ENCODE assay signal across 18 mouse cellular contexts in genomic region chr7:139221072-139221471, GRCm38 (mm10). TPM values are rescaled to one million over a fixed set of nuclear protein-coding genes. Genes with fewer than 3 reads are reported as not detected.
DNase-seq lines count a peak whose midpoint lies in the region; ATAC-seq and TF ChIP-seq lines count a peak whose summit lies in the region.
"Had no signal": no experiment of that assay in that cellular context is flagged by ENCODE, and none has a peak within 500 bp of the region (broad histone marks: within the 10 kb centered on the region; RNA-seq: fewer than 3 reads in every experiment).

No protein-coding gene starts in this region.

- no peak for TF ChIP-seq CTCF in bone marrow macrophage, adult 2 months (IDR thresholded peaks at IDR 0.05; ENCODE audit: low read depth, low read length)
- no peak for TF ChIP-seq CTCF in lung, postnatal 0 days (IDR thresholded peaks at IDR 0.05)

- no peak overlapping the region for H3K9ac ChIP-seq in liver, embryonic 11.5 days (ENCODE audit: low read depth, low read length)
- no peak overlapping the region for H3K9ac ChIP-seq in liver, embryonic 12.5 days
- H3K9ac ChIP-seq in lung, postnatal 0 days (replicated peaks; ENCODE audit: low read depth) = no peak overlapping the region
- H3K9ac ChIP-seq: embryonic facial prominence, embryonic 15.5 days; hindbrain, embryonic 13.5 days had no signal

- peak; percentile 88 for ATAC-seq in frontal cortex, adult (ENCODE audit: low TSS enrichment)
- no peak for ATAC-seq in liver, embryonic 11.5 days (replicated peaks; ENCODE audit: low FRiP score)
- ATAC-seq in liver, embryonic 12.5 days = no peak
- ATAC-seq in lung, postnatal 0 days = no peak
- ATAC-seq: forebrain, embryonic 14.5 days; hindbrain, postnatal 0 days had no signal

- H3K79me2 ChIP-seq in myocyte (ENCODE audit: control insufficient read depth, insufficient read depth) = no peaks in the 10 kb centered on the region

- TF ChIP-seq POLR2A in bone marrow macrophage, adult 2 months (IDR thresholded peaks at IDR 0.05; ENCODE audit: borderline replicate concordance, low read depth, low read length) = no peak
- TF ChIP-seq POLR2A in myocyte (IDR thresholded peaks at IDR 0.05; ENCODE audit: insufficient read length, low read depth) = no peak

- H3K4me2 ChIP-seq in liver, embryonic 11.5 days = no peak overlapping the region
- no peak overlapping the region for H3K4me2 ChIP-seq in liver, embryonic 12.5 days
- peak overlapping the region; percentile 18 for H3K4me2 ChIP-seq in myocyte (ENCODE audit: low read depth)
- H3K4me2 ChIP-seq in lung, postnatal 0 days (replicated peaks; ENCODE audit: low read depth, low read length) = no peak overlapping the region
- H3K4me2 ChIP-seq: embryonic facial prominence, embryonic 15.5 days; hindbrain, embryonic 13.5 days had no signal

- H3K4me1 ChIP-seq in liver, embryonic 11.5 days (replicated peaks; ENCODE audit: control insufficient read depth, insufficient read depth, low read length) = no peaks in the 10 kb centered on the region
- H3K4me1 ChIP-seq in liver, embryonic 12.5 days = no peaks in the 10 kb centered on the region; the same call in 1 of the 2 replicates
- peaks cover 76% of the 10 kb centered on the region for H3K4me1 ChIP-seq in bone marrow macrophage, adult 2 months (ENCODE audit: control insufficient read depth, insufficient read depth, low read length)
- peaks cover 3% of the 10 kb centered on the region; the same call in 1 of the 2 replicates for H3K4me1 ChIP-seq in lung, postnatal 0 days (ENCODE audit: insufficient read depth, low read depth, low read length)
- H3K4me1 ChIP-seq: hindbrain, embryonic 13.5 days had no signal

- H3K4me3 ChIP-seq in liver, embryonic 11.5 days (ENCODE audit: low read depth, low read length) = no peak overlapping the region
- no peak overlapping the region for H3K4me3 ChIP-seq in liver, embryonic 12.5 days
- H3K4me3 ChIP-seq in bone marrow macrophage, adult 2 months (ENCODE audit: insufficient read depth, low read length) = no peak overlapping the region
- H3K4me3 ChIP-seq in myocyte = no peak overlapping the region
- H3K4me3 ChIP-seq in lung, postnatal 0 days (ENCODE audit: low read depth, low read length) = no peak overlapping the region
- H3K4me3 ChIP-seq: embryonic facial prominence, embryonic 15.5 days; erythroblast, embryonic 14.5 days; forebrain, embryonic 10.5 days; hindbrain, embryonic 13.5 days had no signal

- no peak overlapping the region for H3K27ac ChIP-seq in liver, embryonic 11.5 days (ENCODE audit: low read depth, low read length)
- H3K27ac ChIP-seq in liver, embryonic 12.5 days = no peak overlapping the region
- peak overlapping the region; percentile 76 for H3K27ac ChIP-seq in bone marrow macrophage, adult 2 months (ENCODE audit: insufficient read depth, low read depth, low read length)
- H3K27ac ChIP-seq in lung, postnatal 0 days (ENCODE audit: low read length) = no peak overlapping the region
- H3K27ac ChIP-seq: embryonic facial prominence, embryonic 15.5 days; forebrain, embryonic 10.5 days; hindbrain, embryonic 13.5 days; hindbrain, postnatal 0 days had no signal

- WGBS in liver, embryonic 11.5 days = 68% methylated on average over 5 of the region's 5 CpGs
- 62% methylated on average over 5 of the region's 5 CpGs for whole genome bisulfite sequencing in liver, embryonic 12.5 days (ENCODE audit: insufficient replicate concordance)
- WGBS in lung, postnatal 0 days = 61% methylated on average over 5 of the region's 5 CpGs

- H3K27me3 ChIP-seq in liver, embryonic 11.5 days (replicated peaks; ENCODE audit: control insufficient read depth, insufficient read depth, low read length) = no peaks in the 10 kb centered on the region
- H3K27me3 ChIP-seq in liver, embryonic 12.5 days (replicated peaks) = no peaks in the 10 kb centered on the region
- H3K27me3 ChIP-seq in myocyte (ENCODE audit: control insufficient read depth, insufficient read depth, insufficient read length) = no peaks in the 10 kb centered on the region
- no peaks in the 10 kb centered on the region for H3K27me3 ChIP-seq in lung, postnatal 0 days (replicated peaks; ENCODE audit: insufficient read depth, low read length)
- H3K27me3 ChIP-seq: embryonic facial prominence, embryonic 15.5 days; hindbrain, embryonic 13.5 days had no signal

- no peak for DNase-seq in frontal cortex, postnatal 14 days (ENCODE audit: low spot score in 2 of 2)
- DNase-seq in liver, embryonic 11.5 days (ENCODE audit: low spot score) = peak; percentile 27
- no peak for DNase-seq in lung, postnatal 0 days (ENCODE audit: low spot score)
- DNase-seq: cerebellum, adult 8-10 months; cerebellum, postnatal 14 days; embryo, embryonic 11 days; heart, postnatal 10 days had no signal

- H3K9me3 ChIP-seq in liver, embryonic 11.5 days (ENCODE audit: control insufficient read depth, low read length) = no peaks in the 10 kb centered on the region
- no peaks in the 10 kb centered on the region for H3K9me3 ChIP-seq in liver, embryonic 12.5 days (replicated peaks)
- H3K9me3 ChIP-seq in lung, postnatal 0 days (ENCODE audit: low read length) = no peaks in the 10 kb centered on the region
- H3K9me3 ChIP-seq: embryonic facial prominence, embryonic 15.5 days; forebrain, embryonic 10.5 days; hindbrain, embryonic 13.5 days had no signal

- no peak for TF ChIP-seq EP300 in lung, postnatal 0 days (IDR thresholded peaks at IDR 0.05)

- H3K36me3 ChIP-seq in liver, embryonic 11.5 days (ENCODE audit: control insufficient read depth, insufficient read depth, low read length) = no peaks in the 10 kb centered on the region
- no peaks in the 10 kb centered on the region for H3K36me3 ChIP-seq in liver, embryonic 12.5 days
- no peaks in the 10 kb centered on the region for H3K36me3 ChIP-seq in myocyte (ENCODE audit: control insufficient read depth, insufficient read depth)
- no peaks in the 10 kb centered on the region for H3K36me3 ChIP-seq in lung, postnatal 0 days (ENCODE audit: insufficient read depth, low read length)
- H3K36me3 ChIP-seq: embryonic facial prominence, embryonic 15.5 days; forebrain, embryonic 10.5 days; hindbrain, embryonic 13.5 days had no signal

- no peak overlapping the region for H3ac ChIP-seq in myocyte (ENCODE audit: control insufficient read depth, insufficient read length)

TF ChIP-seq in myocyte, 11 proteins besides CTCF, POLR2A, EP300 and RAD21:
- TF ChIP-seq MYOG (IDR thresholded peaks at IDR 0.05; ENCODE audit: control insufficient read depth in 1 of 3, insufficient read depth in 1 of 3, insufficient read length in 2 of 3, low read depth in 2 of 3) (no peak), MAX (IDR thresholded peaks at IDR 0.05; ENCODE audit: low read depth) (no peak), CEBPB (IDR thresholded peaks at IDR 0.05; ENCODE audit: insufficient read depth, poor library complexity, severe bottlenecking) (no peak), SRF (IDR thresholded peaks at IDR 0.05; ENCODE audit: control insufficient read depth, insufficient read length, low read depth) (no peak), MYOD1 (IDR thresholded peaks at IDR 0.05; ENCODE audit: control insufficient read depth in 1 of 3, insufficient read length in 2 of 3, low read depth in 2 of 3) (no peak), POLR2AphosphoS2 (IDR thresholded peaks at IDR 0.05; ENCODE audit: insufficient read length, low read depth) (no peak), REST (IDR thresholded peaks at IDR 0.05; ENCODE audit: insufficient read depth, insufficient read length) (no peak), E2F4 (IDR thresholded peaks at IDR 0.05; ENCODE audit: insufficient read depth) (no peak), TCF12 (IDR thresholded peaks at IDR 0.05; ENCODE audit: insufficient read depth, poor library complexity, severe bottlenecking) (no peak), TCF3 (IDR thresholded peaks at IDR 0.05; ENCODE audit: insufficient read length, low read depth) (no peak), USF1 (IDR thresholded peaks at IDR 0.05; ENCODE audit: low read depth) (no peak)
TF ChIP-seq in myocyte: peak in this region for 0.

RNA-seq across cellular contexts. Expression of gene Stk32c, which starts 8.0 kb away (rescaled TPM):
- polyA plus RNA-seq in liver, embryonic 11.5 days (2014; fragmentation: Nextera tagmentation; extraction: Ambion mirVana) = 0.19 TPM in 1 of 2 replicates, not detected in the other
- not detected in 2 replicates for polyA plus RNA-seq in liver, embryonic 12.5 days (2016; fragmentation: Nextera tagmentation; extraction: Ambion mirVana)
- not detected in 2 replicates for polyA plus RNA-seq in bone marrow macrophage, adult 2 months (2012; ENCODE audit: insufficient read depth, insufficient read length, missing spikeins)
- polyA plus RNA-seq in myocyte (2012; fragmentation: generic; extraction: Trizol) = 1.0 TPM
- 0.06 TPM in 1 of 2 replicates, not detected in the other for polyA plus RNA-seq in lung, postnatal 0 days (2015; fragmentation: Nextera tagmentation; extraction: Ambion mirVana)
- polyA plus RNA-seq: erythroblast, embryonic 14.5 days; heart, embryonic 14.5 days had no signal

RNA-seq across cellular contexts. Expression of gene Lrrc27, which starts 8.3 kb away (rescaled TPM):
- polyA plus RNA-seq in liver, embryonic 11.5 days (2014; fragmentation: Nextera tagmentation; extraction: Ambion mirVana) = 2.2 and 2.6 TPM in 2 replicates
- polyA plus RNA-seq in liver, embryonic 12.5 days (2016; fragmentation: Nextera tagmentation; extraction: Ambion mirVana) = 0.52 and 0.80 TPM in 2 replicates
- polyA plus RNA-seq in bone marrow macrophage, adult 2 months (2012; ENCODE audit: insufficient read depth, insufficient read length, missing spikeins) = 4.6 and 8.9 TPM in 2 replicates
- polyA plus RNA-seq in myocyte (2012; fragmentation: generic; extraction: Trizol) = 7.9 TPM
- polyA plus RNA-seq in lung, postnatal 0 days (2015; fragmentation: Nextera tagmentation; extraction: Ambion mirVana) = 2.3 and 2.7 TPM in 2 replicates
- polyA plus RNA-seq: erythroblast, embryonic 14.5 days had no signal

RNA-seq across cellular contexts. Expression of gene Pwwp2b, which starts 27.2 kb away (rescaled TPM):
- polyA plus RNA-seq in liver, embryonic 11.5 days (2014; fragmentation: Nextera tagmentation; extraction: Ambion mirVana) = 3.3 and 3.5 TPM in 2 replicates
- 2.3 and 2.7 TPM in 2 replicates for polyA plus RNA-seq in liver, embryonic 12.5 days (2016; fragmentation: Nextera tagmentation; extraction: Ambion mirVana)
- 11.4 and 13.0 TPM in 2 replicates for polyA plus RNA-seq in bone marrow macrophage, adult 2 months (2012; ENCODE audit: insufficient read depth, insufficient read length, missing spikeins)
- 9.6 TPM for polyA plus RNA-seq in myocyte (2012; fragmentation: generic; extraction: Trizol)
- 23.6 and 27.5 TPM in 2 replicates for polyA plus RNA-seq in lung, postnatal 0 days (2015; fragmentation: Nextera tagmentation; extraction: Ambion mirVana)
- polyA plus RNA-seq: erythroblast, embryonic 14.5 days had no signal
